Mouse (Mus musculus) cerebellum, adult 9-10 months (tissue): ENCODE data around the gene Socs7.
A peak's percentile ranks its signal among the peaks of the same experiment; 100 is the strongest.

ENCODE experiments used
- DNase-seq: peaks from one replicate; pipeline ENCODE4 v3.0.0; 2022

Gene Socs7

GRCm38 (mm10) chr11:97345446-97345845, 16.9 kb upstream of the Socs7 start:
- DNase-seq = no peak

- peak; percentile 69 for DNase-seq
These were observed 16.0 kb upstream of the Socs7 start for GRCm38 (mm10) chr11:97346383-97346782.

GRCm38 (mm10) chr11:97347291-97347690, 15.1 kb upstream of the Socs7 start:
- DNase-seq = no peak

- peak; percentile 75 for DNase-seq
These were observed 12.3 kb upstream of the Socs7 start for GRCm38 (mm10) chr11:97350035-97350434.

GRCm38 (mm10) chr11:97352027-97352684, 10.2 kb upstream of the Socs7 start, which contains the start of gene Gpr179:
TSS of gene Gpr179 (minus strand) at chr11:97352077.
- DNase-seq = peak; percentile 27

GRCm38 (mm10) chr11:97352935-97353597, 9.3 kb upstream of the Socs7 start:
- DNase-seq = no peak

- no peak for DNase-seq
These were observed 7.7 kb upstream of the Socs7 start for GRCm38 (mm10) chr11:97354646-97355045.

GRCm38 (mm10) chr11:97355247-97355646, 7.1 kb upstream of the Socs7 start:
- no peak for DNase-seq

GRCm38 (mm10) chr11:97357663-97358062, 4.7 kb upstream of the Socs7 start:
- peak; percentile 83 for DNase-seq

- no peak for DNase-seq
These were observed 245 bp downstream of the Socs7 start for GRCm38 (mm10) chr11:97362649-97362942.

GRCm38 (mm10) chr11:97362943-97363643, 742 bp downstream of the Socs7 start:
- DNase-seq = no peak

GRCm38 (mm10) chr11:97363644-97363995, 1.3 kb downstream of the Socs7 start:
- DNase-seq = no peak

GRCm38 (mm10) chr11:97365556-97365955, 3.2 kb downstream of the Socs7 start:
- no peak for DNase-seq

GRCm38 (mm10) chr11:97368501-97368900, 6.2 kb downstream of the Socs7 start:
- peak; percentile 73 for DNase-seq

GRCm38 (mm10) chr11:97370329-97371091, 8.2 kb downstream of the Socs7 start:
- peak; percentile 97 for DNase-seq

- peak; percentile 72 for DNase-seq
These were observed 10.0 kb downstream of the Socs7 start for GRCm38 (mm10) chr11:97372159-97372864.

GRCm38 (mm10) chr11:97373402-97373801, 11.1 kb downstream of the Socs7 start:
- no peak for DNase-seq

GRCm38 (mm10) chr11:97380036-97380435, 17.7 kb downstream of the Socs7 start:
- DNase-seq = no peak

- DNase-seq = no peak
These were observed 20.7 kb downstream of the Socs7 start for GRCm38 (mm10) chr11:97383017-97383416.

- no peak for DNase-seq
These were observed 21.4 kb downstream of the Socs7 start for GRCm38 (mm10) chr11:97383764-97384163.

GRCm38 (mm10) chr11:97387811-97388210, 25.5 kb downstream of the Socs7 start:
- DNase-seq = no peak

GRCm38 (mm10) chr11:97389127-97389526, 26.8 kb downstream of the Socs7 start:
- DNase-seq = no peak

GRCm38 (mm10) chr11:97393658-97394057, 31.3 kb downstream of the Socs7 start:
- no peak for DNase-seq
